Mouse (Mus musculus) spleen, postnatal 10 days (tissue): ENCODE results near the gene Phb.
"Not testable (repeated sequence)": the region's sequence is repeated elsewhere in the genome, so short reads cannot be mapped to it uniquely, and the experiment has no call there.

Experiments used
- DNase-seq, 2 experiments: peaks; one replicate each; pipeline ENCODE4 v3.0.0; 2021 to 2022; ENCODE audit warnings: low spot score in 2 of 2

Phb gene

DNA sequence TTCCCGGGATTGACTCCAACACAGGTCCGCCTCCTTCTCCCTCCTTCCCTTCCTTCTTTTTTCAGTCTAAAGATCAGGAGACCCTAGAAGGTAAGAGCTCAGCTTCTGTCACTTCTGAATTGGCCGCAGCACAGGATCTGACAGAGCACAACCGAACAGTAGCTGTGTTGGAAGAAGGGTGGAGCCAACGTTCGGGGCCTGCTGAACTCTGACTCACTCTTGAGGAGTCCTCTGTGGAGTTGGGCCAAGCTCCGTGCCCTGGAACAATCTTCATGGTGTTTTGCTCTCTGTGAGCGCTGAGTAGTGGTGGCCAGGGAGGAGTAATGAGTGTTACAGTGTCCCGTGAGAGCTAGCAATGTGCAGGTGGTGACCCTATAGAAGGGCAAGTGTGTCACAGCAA, 15.8 kb upstream of the Phb start:
- DNase-seq, result no peak

DNA sequence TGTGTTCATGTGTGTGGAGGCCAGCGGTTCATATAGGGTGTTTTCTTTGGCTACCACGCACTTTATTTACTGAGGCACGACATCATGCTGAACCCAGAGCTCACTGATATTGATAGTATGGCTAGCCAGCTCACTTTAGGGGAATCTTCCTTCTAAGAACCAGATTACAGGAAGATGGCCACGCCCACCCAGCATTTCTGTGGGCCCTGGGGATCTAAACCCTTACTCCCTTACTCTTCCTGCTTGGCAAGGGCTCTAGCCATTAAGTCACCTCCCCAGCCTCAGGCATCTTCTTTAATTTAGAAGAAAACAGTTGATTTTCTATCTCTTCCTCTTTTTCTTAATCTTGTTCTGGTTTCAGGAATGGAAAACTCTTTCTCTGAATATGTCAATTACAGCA, 9.3 kb upstream of the Phb start:
- no peak for DNase-seq

GRCm38 (mm10) chr11:95667177-95667576, 420 bp downstream of the Phb start:
- peak in 1 of 2 experiments; percentile 65 for DNase-seq

DNA sequence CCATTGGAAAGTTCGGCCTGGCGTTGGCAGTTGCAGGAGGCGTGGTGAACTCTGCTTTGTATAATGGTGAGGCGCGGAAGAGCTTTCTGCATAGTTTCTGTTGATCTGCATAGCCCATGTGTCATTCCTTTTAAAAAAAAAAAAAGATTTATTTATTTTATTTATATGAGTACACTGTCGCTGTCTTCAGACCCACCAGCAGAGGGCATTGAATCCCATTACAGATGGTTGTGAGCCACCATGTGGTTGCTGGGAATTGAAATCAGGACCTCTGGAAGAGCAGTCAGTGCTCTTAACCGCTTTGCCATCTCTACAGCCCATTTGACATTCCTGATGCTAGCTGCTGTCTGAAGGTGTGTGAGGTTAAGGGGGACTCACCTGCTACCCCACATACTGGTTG, 1.3 kb downstream of the Phb start:
- not testable (repeated sequence) for DNase-seq

- DNase-seq, result no peak
These were observed 8.7 kb downstream of the Phb start for GRCm38 (mm10) chr11:95675498-95675897.

- peak; percentile 44 to 81 for DNase-seq
These were observed 9.6 kb downstream of the Phb start for GRCm38 (mm10) chr11:95676307-95676706.

GRCm38 (mm10) chr11:95677925-95678701, 11.4 kb downstream of the Phb start:
- no peak for DNase-seq

- no peak for DNase-seq
These were observed 15.3 kb downstream of the Phb start for GRCm38 (mm10) chr11:95681995-95682601.

DNA sequence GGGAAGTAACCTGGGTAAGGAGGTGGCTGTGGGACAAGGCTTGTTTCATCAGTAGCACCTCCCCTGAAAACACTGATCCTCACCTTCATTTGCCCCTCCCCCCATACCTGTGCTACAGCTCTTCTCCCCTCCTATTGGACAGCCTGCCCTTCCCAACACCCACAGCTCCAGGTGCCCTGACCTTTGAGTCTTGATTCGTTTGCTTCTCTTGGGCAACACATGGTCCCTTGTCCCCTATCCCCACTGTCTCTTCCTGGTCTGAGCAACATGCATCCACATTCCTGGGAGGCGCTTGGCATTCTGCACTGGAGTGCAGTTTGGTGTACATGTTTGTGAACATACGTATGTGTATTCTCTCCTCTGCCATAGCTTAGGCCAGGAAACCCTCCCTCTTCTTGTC, 16.2 kb downstream of the Phb start:
- no peak for DNase-seq

DNA sequence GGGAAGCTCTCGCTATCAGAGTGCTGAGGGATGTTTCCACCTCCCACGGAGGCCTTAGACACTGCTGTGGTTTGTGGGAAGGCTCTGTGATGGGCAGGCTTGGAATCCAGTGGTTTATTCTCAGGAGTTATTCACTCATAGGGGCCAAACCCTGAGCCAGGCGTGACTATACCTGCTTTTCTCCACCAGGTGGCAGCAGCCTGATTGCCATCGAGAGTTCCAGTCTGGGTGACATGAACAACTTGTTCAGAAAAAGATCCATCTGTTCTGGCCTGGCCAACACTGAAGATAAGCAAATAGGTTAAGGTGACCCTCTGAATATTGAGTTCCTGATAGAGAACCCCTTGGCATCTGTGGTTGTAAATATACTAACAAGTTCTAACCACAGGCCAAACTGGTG, 19.3 kb downstream of the Phb start:
- peak; percentile 70 to 79 for DNase-seq

DNA sequence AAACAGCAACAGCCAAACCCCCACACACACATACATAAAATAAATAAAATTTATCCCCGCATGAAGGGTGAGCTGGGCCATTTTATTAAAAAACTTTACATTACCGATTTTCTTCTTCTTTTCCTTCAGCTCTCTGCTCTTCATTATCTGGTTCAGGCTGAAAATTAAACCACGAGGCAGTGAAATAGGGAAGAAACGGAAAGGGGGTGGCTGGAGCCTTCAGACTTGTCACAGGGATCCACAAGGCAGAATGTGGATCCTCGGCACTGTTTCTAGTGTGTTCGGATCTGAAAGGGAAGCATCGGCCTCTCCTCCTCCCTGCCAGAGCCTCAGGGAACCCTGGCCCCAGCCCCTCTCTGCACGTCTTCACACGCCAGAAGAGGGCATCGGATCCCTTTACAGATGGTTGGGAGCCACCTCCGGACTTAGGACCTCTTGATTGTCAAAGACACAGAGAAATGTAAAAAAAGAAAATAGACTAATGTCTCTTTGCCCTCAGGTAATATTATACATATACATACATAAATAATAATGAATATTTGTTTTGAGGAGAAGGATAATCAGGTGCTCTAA, 20.4 kb downstream of the Phb start:
- DNase-seq, result peak in 1 of 2 experiments; percentile 40

- DNase-seq, result peak; percentile 64 to 68
These were observed 21.8 kb downstream of the Phb start for GRCm38 (mm10) chr11:95688515-95688914.

- DNase-seq, result peak; percentile 51 to 68
These were observed 22.2 kb downstream of the Phb start for GRCm38 (mm10) chr11:95688981-95689380.

DNA sequence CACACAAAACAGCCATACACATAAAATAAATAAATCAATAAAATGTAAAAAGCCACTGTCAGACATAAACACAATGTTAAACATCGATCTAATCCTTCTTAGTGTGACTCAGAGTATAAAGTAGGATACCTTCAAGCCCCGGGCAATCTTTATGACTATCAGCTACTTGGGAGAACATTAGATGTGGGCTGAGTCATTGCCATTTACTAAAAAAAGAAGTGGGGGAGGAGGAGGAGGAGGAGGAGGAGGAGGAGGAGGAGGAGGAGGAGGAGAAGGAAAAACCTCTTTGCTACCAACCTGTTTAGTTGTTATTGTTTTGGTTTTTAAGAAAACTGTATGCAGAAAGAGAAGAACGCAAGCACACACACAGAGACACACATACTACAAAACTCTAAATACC, 22.8 kb downstream of the Phb start:
- no peak for DNase-seq

GRCm38 (mm10) chr11:95698541-95698940, 31.8 kb downstream of the Phb start:
- no peak for DNase-seq

GRCm38 (mm10) chr11:95700778-95701739, 34.3 kb downstream of the Phb start:
- no peak for DNase-seq

- DNase-seq, result no peak
These were observed 37.5 kb downstream of the Phb start for GRCm38 (mm10) chr11:95704032-95704969.

GRCm38 (mm10) chr11:95704970-95705330, 38.2 kb downstream of the Phb start:
- DNase-seq, result no peak

- DNase-seq, result no peak
These were observed 42.8 kb downstream of the Phb start for GRCm38 (mm10) chr11:95709534-95710040.

DNA sequence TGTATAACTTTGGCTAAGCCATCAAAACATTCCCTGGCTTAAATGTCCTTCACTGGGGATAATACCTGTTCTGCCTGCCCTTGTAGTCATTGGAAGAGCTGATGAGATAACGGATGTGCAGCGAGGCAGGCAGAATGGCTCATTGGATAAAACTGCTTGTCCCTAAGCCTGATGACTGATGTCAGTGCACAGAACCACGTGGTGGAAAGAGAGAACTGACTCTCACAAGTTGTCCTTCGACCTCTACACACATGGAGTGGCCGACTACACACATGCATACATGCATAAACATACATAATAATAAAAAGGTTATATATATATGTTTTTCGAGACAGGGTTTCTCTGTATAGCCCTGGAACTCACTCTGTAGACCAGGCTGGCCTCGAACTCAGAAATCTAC, 43.7 kb downstream of the Phb start:
- DNase-seq, result no peak
